Mouse (Mus musculus) testis, postnatal 14 days (tissue): Measurements from ENCODE around the gene Kctd4.
A peak's percentile ranks its signal among the peaks of the same experiment; 100 is the strongest.
"Not testable (repeated sequence)": the region's sequence is repeated elsewhere in the genome, so short reads cannot be mapped to it uniquely, and the experiment has no call there.

Source experiments
- DNase-seq: peaks from one replicate; pipeline ENCODE4 v3.0.0; 2021; ENCODE audit warnings: low spot score

Gene Kctd4

GRCm38 (mm10) chr14:75954766-75955165 lies at the start of gene Kctd4:
Gene Kctd4, plus strand, starts transcription at chr14:75955009.
- DNase-seq: no peak

- no peak for DNase-seq
Measured at GRCm38 (mm10) chr14:75906931-75907330, 47.9 kb upstream of the Kctd4 start.

DNA sequence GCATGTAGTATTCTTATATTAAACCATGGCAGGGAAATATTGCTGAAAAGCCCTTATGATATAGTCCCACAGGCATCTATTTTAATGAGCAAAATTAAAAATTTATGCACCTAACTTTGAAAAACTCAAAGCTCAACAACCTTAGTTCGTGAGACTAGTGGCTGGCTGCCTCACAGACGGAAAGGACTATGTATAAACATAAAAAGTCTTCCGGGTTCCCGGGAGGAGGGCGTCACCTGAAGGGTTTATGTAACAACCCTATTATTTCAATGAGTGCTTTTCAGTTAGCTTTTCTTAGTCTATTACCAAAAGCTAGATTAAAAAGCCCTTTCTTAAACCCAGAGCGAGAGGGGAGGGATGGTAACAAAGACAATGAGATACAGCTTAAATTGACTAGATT lies 42.8 kb upstream of the Kctd4 start:
- DNase-seq: no peak

GRCm38 (mm10) chr14:75912665-75913064 lies 42.1 kb upstream of the Kctd4 start:
- DNase-seq: no peak

DNA sequence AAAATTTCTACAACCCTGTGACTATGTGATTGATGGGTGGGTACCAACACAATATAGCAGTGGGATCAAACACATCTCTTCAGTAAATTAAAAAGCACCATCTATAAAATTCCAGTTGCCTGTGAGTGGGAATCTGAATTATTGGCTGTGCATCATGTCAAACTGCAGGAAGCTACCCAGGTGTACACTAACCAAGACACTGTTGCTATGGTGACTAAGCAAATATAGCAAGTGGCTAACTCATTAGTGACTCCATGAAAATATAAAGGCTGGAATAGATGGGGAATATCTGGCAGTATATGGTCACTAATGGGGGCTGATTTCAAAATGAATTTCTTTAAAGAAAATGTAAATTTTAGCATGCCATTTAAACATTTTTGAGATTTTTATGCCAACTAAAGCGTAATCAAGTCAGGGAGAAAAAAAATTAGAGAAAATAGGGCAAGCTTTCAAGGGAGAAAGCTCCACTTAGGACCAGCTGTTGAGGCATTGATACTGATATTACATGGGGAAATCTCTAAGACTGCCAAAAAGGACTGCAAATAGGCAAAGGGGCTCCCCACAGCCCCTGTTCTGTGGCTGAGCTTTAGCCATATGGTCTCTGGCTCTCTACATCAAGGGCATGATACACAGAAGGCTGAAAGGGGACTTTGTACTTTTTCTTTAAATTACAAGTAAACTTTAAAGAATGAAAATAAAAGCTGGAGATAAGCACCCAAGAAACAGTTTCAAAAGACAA lies 31.3 kb upstream of the Kctd4 start:
- no peak for DNase-seq

DNA sequence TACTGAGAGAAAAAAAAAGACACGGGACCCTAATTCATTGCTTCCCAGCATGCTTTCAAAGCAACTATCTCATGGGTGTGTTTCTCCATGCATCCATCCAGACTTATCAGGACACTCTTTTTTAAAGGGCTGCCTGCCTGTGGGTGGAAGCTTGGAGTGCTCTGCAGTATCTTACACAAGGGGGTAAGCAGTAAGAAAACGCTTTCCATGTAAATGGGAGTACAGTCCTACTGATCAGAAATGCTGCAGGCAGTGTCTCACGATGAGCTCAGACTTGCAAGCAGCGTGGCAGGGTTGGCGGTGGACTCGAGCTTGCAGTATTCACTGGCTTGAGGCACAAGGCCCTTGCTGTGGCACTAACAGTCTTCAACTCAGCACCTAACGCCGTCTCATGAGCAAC lies 25.1 kb upstream of the Kctd4 start:
- DNase-seq: not testable (repeated sequence)

DNA sequence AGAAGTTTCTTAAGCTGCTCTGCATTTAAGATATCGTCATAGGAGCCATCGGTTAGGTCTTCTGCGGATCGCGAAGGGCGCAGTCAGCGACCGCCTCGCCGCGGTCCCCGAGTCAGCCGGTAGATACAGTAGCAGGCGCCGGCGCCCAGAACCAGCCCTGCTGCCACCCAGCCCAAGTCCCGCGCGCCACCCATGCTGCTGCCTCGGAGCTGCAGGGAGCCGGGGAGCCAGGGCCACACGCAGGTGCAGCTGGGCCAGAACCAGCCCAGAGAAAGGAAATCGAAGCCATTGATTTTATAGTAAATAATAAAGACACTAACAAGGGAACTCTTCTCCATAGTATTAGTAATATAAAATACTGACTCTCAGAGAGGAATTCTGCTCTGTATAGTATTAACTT lies 23.5 kb upstream of the Kctd4 start:
- DNase-seq: peak; percentile 11

- no peak for DNase-seq
Measured at GRCm38 (mm10) chr14:75934359-75934758, 20.4 kb upstream of the Kctd4 start.

DNA sequence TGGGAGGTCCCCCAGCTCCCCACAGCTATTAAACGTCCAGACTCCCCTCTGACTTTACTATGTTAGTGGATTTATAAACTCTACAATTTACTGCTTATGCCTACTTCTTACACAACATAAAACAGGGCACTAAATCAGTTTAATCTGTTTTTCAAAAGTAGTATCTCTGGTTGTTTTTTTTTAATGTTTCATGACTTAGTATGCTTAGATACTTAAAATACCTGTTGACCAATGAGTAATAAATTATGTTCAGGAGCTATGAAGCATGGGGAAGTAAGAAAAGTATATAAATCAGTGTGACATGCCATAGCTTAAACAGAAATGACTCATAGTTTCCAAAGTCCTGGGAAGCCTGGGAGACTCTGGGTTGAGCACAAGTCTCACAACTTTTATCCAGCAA lies 17.1 kb upstream of the Kctd4 start:
- DNase-seq: no peak

GRCm38 (mm10) chr14:75941500-75941899 lies 13.3 kb upstream of the Kctd4 start:
- no peak for DNase-seq

GRCm38 (mm10) chr14:75942365-75942764 lies 12.4 kb upstream of the Kctd4 start:
- no peak for DNase-seq

- no peak for DNase-seq
Measured at GRCm38 (mm10) chr14:75947674-75948073, 7.1 kb upstream of the Kctd4 start.

GRCm38 (mm10) chr14:75953011-75953410 lies 1.8 kb upstream of the Kctd4 start:
- DNase-seq: no peak

DNA sequence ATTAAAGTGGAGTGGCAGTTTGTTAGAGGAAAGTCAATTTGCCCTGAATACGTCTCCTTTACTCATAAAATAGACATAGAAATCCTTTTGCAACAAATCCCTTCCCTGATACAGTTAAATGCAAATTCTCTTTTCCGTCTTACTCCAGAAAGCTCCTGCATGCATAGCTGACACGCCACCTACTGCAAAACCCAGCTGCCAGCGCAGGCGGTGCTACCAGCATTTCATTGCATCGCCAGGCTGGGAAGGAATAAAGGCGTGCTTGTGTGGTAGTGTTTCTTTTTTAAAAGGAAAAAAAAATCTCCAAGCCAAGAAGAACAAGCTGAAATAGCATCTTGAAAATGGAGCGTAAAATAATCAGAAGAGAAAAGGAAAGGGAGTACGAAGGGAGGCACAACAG lies 7.4 kb downstream of the Kctd4 start:
- no peak for DNase-seq

DNA sequence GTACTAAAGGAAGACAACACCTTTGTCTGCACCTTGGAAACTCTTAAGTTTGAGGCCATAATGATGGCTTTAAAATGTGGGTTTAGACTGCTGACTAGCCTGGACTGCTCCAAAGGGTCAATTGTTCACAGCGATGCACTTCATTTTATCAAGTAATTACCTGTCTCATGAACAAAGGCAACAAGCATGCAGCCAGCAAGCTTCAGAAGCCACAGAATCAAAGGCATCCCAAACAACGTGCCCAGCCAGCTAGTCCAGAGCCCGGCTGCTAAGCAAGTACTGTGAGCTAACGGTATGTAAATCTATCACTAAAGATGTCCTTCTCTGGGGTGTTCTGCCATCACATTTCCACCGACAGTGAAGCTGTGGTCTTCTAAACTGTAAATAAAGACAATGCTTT lies 8.4 kb downstream of the Kctd4 start:
- no peak for DNase-seq

- DNase-seq: no peak
Measured at GRCm38 (mm10) chr14:75964000-75964399, 9.2 kb downstream of the Kctd4 start.

- DNase-seq: no peak
Measured at GRCm38 (mm10) chr14:75964433-75964832, 9.6 kb downstream of the Kctd4 start.

GRCm38 (mm10) chr14:75967291-75967690 lies 12.5 kb downstream of the Kctd4 start:
- no peak for DNase-seq

GRCm38 (mm10) chr14:75976107-75976506 lies 21.3 kb downstream of the Kctd4 start:
- no peak for DNase-seq

DNA sequence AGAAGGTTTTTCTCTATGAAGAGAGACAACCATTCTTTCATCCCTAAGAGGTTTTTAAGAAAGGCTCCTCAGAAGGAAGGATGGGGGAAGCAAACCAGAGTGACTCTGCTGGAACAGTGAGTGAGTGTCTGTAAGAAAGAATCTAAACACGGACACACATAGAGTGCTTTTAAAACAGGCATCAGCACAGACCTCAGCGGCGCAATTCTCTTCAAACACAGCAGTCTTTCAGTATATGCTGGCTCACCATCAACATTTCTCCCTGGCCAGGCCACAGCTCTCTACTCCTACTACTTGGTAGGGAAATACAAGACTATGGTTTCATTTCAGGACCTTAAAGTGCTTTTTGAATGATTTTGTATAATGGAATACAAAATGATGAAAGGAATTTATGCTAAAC lies 26.4 kb downstream of the Kctd4 start:
- DNase-seq: no peak

DNA sequence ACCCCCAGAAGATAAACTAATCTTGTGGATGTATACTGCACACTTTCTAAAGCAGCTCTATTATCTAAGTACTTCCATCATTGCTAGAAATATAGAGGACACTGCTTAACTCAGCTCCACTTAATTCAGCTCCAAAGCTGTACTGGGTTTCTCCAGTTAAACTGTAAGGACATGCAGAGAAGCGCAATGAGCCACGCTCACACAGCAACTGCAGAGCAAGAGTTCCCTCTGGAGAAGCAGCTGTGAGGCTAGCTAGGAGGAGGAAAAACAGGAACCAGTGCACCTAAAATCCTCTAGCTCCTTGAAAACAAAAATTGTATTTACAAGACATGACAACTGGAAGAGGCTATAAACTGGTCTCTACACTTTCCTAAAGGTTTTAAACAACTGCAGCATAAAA lies 29.1 kb downstream of the Kctd4 start:
- no peak for DNase-seq

GRCm38 (mm10) chr14:75985112-75985511 lies 30.3 kb downstream of the Kctd4 start:
- no peak for DNase-seq

DNA sequence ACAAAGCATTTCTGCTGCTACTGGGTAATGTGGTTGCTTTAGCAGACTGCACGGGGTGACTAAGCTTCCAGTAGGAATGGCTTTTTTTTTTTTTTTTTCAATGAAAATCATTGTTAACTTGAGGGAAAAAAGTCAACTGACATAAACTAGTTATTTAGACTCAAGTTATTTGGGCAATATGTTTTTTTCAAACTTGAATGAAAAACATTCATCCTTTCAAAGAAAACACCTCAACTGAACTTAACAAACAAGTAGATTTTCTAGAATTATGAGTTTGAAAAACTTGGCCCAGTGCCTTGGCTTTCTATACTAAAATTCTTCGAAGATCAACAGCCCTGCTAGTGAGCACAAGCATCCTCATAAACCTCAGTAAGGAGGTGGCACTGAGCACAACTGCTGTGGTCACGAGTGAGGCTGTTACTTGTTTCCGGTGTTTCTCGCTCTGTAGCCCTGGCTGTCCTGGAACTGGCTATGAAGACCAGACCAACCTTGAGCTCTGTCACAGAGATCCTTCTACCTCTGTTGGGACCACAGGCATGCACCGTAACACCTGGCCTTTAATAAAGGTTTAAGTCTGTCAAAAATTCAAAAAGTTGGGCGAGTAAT lies 32.2 kb downstream of the Kctd4 start:
- DNase-seq: no peak

DNA sequence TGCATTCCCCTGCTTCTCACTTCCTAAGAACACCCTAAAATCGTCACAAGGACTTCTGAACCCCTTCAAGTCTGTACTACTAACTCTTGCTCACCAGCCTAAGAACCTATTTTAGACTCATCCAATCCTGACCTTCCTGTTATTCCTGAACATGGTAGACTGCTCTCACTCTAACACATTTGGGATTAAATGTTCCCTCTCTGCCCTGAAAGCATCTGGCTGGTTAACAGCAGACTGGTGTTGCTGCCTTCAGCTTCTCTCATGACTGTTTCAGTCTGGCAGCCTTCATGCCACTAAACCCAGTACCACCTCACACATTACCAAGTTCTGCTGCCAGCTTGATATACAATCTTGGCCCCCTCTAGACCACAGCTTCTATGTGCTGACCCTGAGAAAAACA lies 34.4 kb downstream of the Kctd4 start:
- DNase-seq: no peak
